Mouse (Mus musculus) thymus, adult 2 months (tissue): Measurements from ENCODE around the gene Hyal3.

Experiments
- CTCF ChIP-seq: fragments of 200-500 bp; IDR thresholded peaks from 2 replicates; pipeline ENCODE4 v1.5.1; 2012; ENCODE audit warnings: mild to moderate bottlenecking, control low read depth, low read length, moderate library complexity, borderline replicate concordance; ENCODE audit not compliant: control insufficient read depth, poor library complexity, insufficient read depth; ENCODE audit errors: extremely low read depth
- POLR2A ChIP-seq: fragments of 200-500 bp; IDR thresholded peaks from 2 replicates; pipeline ENCODE4 v1.6.1; 2012; ENCODE audit warnings: mild to moderate bottlenecking, low read length, control low read depth, moderate library complexity; ENCODE audit not compliant: control insufficient read depth, poor library complexity, insufficient read depth; ENCODE audit errors: extremely low read depth

- TF ChIP-seq CTCF = no peak
- no peak for TF ChIP-seq POLR2A
Measured at GRCm38 (mm10) chr9:107576357-107577107, 4.1 kb upstream of the Hyal3 start, which contains the start of gene Hyal1.
